Comparison of ENCODE assay signal across 24 mouse cellular contexts in genomic region chr2:165415795-165416194, GRCm38 (mm10). TPM values are rescaled to one million over a fixed set of nuclear protein-coding genes. Genes with fewer than 3 reads are reported as not detected.
DNase-seq lines count a peak whose midpoint lies in the region; ATAC-seq lines count a peak whose summit lies in the region.
"Had no signal": no experiment of that assay in that cellular context is flagged by ENCODE, and none has a peak within 500 bp of the region (broad histone marks: within the 10 kb centered on the region; RNA-seq: fewer than 3 reads in every experiment).

No protein-coding gene starts in this region.

- peak; percentile 41 for DNase-seq in hindbrain, embryonic 11.5 days (ENCODE audit: low spot score)
- DNase-seq in embryo, embryonic 10.5 days (ENCODE audit: low spot score), result peak; percentile 71
- peak; percentile 58 for DNase-seq in limb, embryonic 11.5 days (ENCODE audit: low spot score)
- no peak for DNase-seq in thymus, postnatal 25 days
- DNase-seq in urinary bladder, adult 18-20 months (ENCODE audit: low spot score in 2 of 2), result no peak
- DNase-seq: B cell, adult 2 months; cerebellum, adult 18-20 months; cerebellum, postnatal 25 days; gastrocnemius, postnatal 36 days; kidney, adult 18-20 months; kidney, postnatal 14 days; liver, embryonic 13.5 days; lung, embryonic 14.5 days; right cerebral cortex, postnatal 4 days had no signal

- H3K4me2 ChIP-seq in hindbrain, embryonic 11.5 days (replicated peaks; ENCODE audit: low read depth, low read length), result no peak overlapping the region
- H3K4me2 ChIP-seq in hindbrain, embryonic 13.5 days, result no peak overlapping the region
- H3K4me2 ChIP-seq in embryonic facial prominence, embryonic 12.5 days (replicated peaks), result no peak overlapping the region
- no peak overlapping the region for H3K4me2 ChIP-seq in limb, embryonic 11.5 days (ENCODE audit: low read depth, severe bottlenecking)
- H3K4me2 ChIP-seq: heart, embryonic 13.5 days; limb, embryonic 12.5 days; liver, embryonic 13.5 days; lung, embryonic 14.5 days had no signal

- no peaks in the 10 kb centered on the region for H3K27me3 ChIP-seq in hindbrain, embryonic 11.5 days (ENCODE audit: control insufficient read depth, insufficient read depth, low read length)
- H3K27me3 ChIP-seq in hindbrain, embryonic 13.5 days, result no peaks in the 10 kb centered on the region
- H3K27me3 ChIP-seq in embryonic facial prominence, embryonic 12.5 days, result no peaks in the 10 kb centered on the region
- H3K27me3 ChIP-seq in limb, embryonic 11.5 days (ENCODE audit: control insufficient read depth, insufficient read depth, low read length), result no peaks in the 10 kb centered on the region
- H3K27me3 ChIP-seq: heart, embryonic 13.5 days; limb, embryonic 12.5 days; liver, embryonic 13.5 days had no signal

- 53% methylated on average over 6 of the region's 6 CpGs for WGBS in hindbrain, embryonic 11.5 days
- WGBS in hindbrain, embryonic 13.5 days, result 72% methylated on average over 6 of the region's 6 CpGs
- 22% methylated on average over 6 of the region's 6 CpGs for WGBS in embryonic facial prominence, embryonic 12.5 days
- 29% methylated on average over 6 of the region's 6 CpGs for WGBS in limb, embryonic 11.5 days

- H3K36me3 ChIP-seq in hindbrain, embryonic 11.5 days (ENCODE audit: control insufficient read depth, insufficient read depth, low read length), result no peaks in the 10 kb centered on the region
- H3K36me3 ChIP-seq in hindbrain, embryonic 13.5 days, result no peaks in the 10 kb centered on the region
- no peaks in the 10 kb centered on the region for H3K36me3 ChIP-seq in embryonic facial prominence, embryonic 12.5 days
- no peaks in the 10 kb centered on the region for H3K36me3 ChIP-seq in limb, embryonic 11.5 days (ENCODE audit: control insufficient read depth, insufficient read depth, low read length)
- H3K36me3 ChIP-seq: heart, embryonic 13.5 days; limb, embryonic 12.5 days; liver, embryonic 13.5 days had no signal

- H3K9me3 ChIP-seq in hindbrain, embryonic 11.5 days (ENCODE audit: control insufficient read depth, low read length), result no peaks in the 10 kb centered on the region
- H3K9me3 ChIP-seq in hindbrain, embryonic 13.5 days, result no peaks in the 10 kb centered on the region
- no peaks in the 10 kb centered on the region for H3K9me3 ChIP-seq in embryonic facial prominence, embryonic 12.5 days
- H3K9me3 ChIP-seq in limb, embryonic 11.5 days (ENCODE audit: control insufficient read depth, low read length), result no peaks in the 10 kb centered on the region
- H3K9me3 ChIP-seq: heart, embryonic 13.5 days; limb, embryonic 12.5 days; liver, embryonic 13.5 days had no signal

- no peaks in the 10 kb centered on the region; the same call in 1 of the 2 replicates for H3K4me1 ChIP-seq in hindbrain, embryonic 11.5 days (replicated peaks; ENCODE audit: control insufficient read depth, insufficient read depth, low read length)
- peaks cover 45% of the 10 kb centered on the region for H3K4me1 ChIP-seq in hindbrain, embryonic 13.5 days (replicated peaks)
- peaks cover 42% of the 10 kb centered on the region for H3K4me1 ChIP-seq in embryonic facial prominence, embryonic 12.5 days
- H3K4me1 ChIP-seq in limb, embryonic 11.5 days (ENCODE audit: control insufficient read depth, insufficient read depth, low read length), result peaks cover 14% of the 10 kb centered on the region

- H3K9ac ChIP-seq in hindbrain, embryonic 11.5 days (ENCODE audit: low read depth, low read length), result no peak overlapping the region
- no peak overlapping the region for H3K9ac ChIP-seq in hindbrain, embryonic 13.5 days
- H3K9ac ChIP-seq in embryonic facial prominence, embryonic 12.5 days, result no peak overlapping the region
- no peak overlapping the region for H3K9ac ChIP-seq in limb, embryonic 11.5 days (ENCODE audit: low read length)
- H3K9ac ChIP-seq: heart, embryonic 13.5 days; limb, embryonic 12.5 days; liver, embryonic 13.5 days; lung, embryonic 14.5 days had no signal

- no peak for ATAC-seq in hindbrain, embryonic 11.5 days (ENCODE audit: low FRiP score)
- no peak for ATAC-seq in hindbrain, embryonic 13.5 days (ENCODE audit: low FRiP score)
- 0 out of 2 replicates have a peak, but pooled peaks have one; percentile 2 for ATAC-seq in embryonic facial prominence, embryonic 12.5 days (ENCODE audit: insufficient number of reproducible peaks, insufficient read depth, low FRiP score, low TSS enrichment)
- ATAC-seq in limb, embryonic 11.5 days (ENCODE audit: insufficient number of reproducible peaks, low FRiP score, low TSS enrichment, low read depth), result no peak
- no peak for ATAC-seq in inflammation-experienced regulatory T-cells, adult 6 months
- ATAC-seq: hindbrain, embryonic 16.5 days had no signal

- H3K27ac ChIP-seq in hindbrain, embryonic 11.5 days (ENCODE audit: low read depth, low read length), result no peak overlapping the region
- no peak overlapping the region for H3K27ac ChIP-seq in hindbrain, embryonic 13.5 days
- peak overlapping the region; percentile 71; the same call in 1 of the 2 replicates for H3K27ac ChIP-seq in embryonic facial prominence, embryonic 12.5 days
- no peak overlapping the region for H3K27ac ChIP-seq in limb, embryonic 11.5 days (replicated peaks; ENCODE audit: low read depth, low read length)
- H3K27ac ChIP-seq: heart, embryonic 13.5 days; macrophage; stomach, postnatal 0 days had no signal

- H3K4me3 ChIP-seq in hindbrain, embryonic 11.5 days (ENCODE audit: low read depth, low read length), result no peak overlapping the region
- H3K4me3 ChIP-seq in hindbrain, embryonic 13.5 days, result no peak overlapping the region
- H3K4me3 ChIP-seq in embryonic facial prominence, embryonic 12.5 days, result no peak overlapping the region
- no peak overlapping the region for H3K4me3 ChIP-seq in limb, embryonic 11.5 days (ENCODE audit: low read depth, low read length)
- H3K4me3 ChIP-seq: heart, embryonic 13.5 days; limb, embryonic 12.5 days; liver, embryonic 13.5 days had no signal

RNA-seq across cellular contexts. Expression of gene Ocstamp, which starts 15.6 kb away (rescaled TPM):
- 0.06 TPM in 1 of 2 replicates, not detected in the other for polyA plus RNA-seq in hindbrain, embryonic 11.5 days (2014; fragmentation: Nextera tagmentation; extraction: Ambion mirVana)
- polyA plus RNA-seq in hindbrain, embryonic 13.5 days (2015; fragmentation: Nextera tagmentation; extraction: Ambion mirVana), result 0.04 TPM in 1 of 2 replicates, not detected in the other
- polyA plus RNA-seq in embryonic facial prominence, embryonic 12.5 days (2016; fragmentation: Nextera tagmentation; extraction: Ambion mirVana), result 0.08 TPM in 2 replicates
- 0.04 TPM in 1 of 2 replicates, not detected in the other for polyA plus RNA-seq in limb, embryonic 11.5 days (2014; fragmentation: Nextera tagmentation; extraction: Ambion mirVana)
- polyA plus RNA-seq in inflammation-experienced regulatory T-cells, adult 6 months (2017; shearing (Covaris generic)), result not detected
- polyA plus RNA-seq: heart, embryonic 13.5 days; limb, embryonic 12.5 days; lung, embryonic 14.5 days; macrophage; neural tube, embryonic 11.5 days; thymus, postnatal 0 days had no signal

RNA-seq across cellular contexts. Expression of gene Zfp334, which starts 27.7 kb away (rescaled TPM):
- 19.6 and 21.2 TPM in 2 replicates for polyA plus RNA-seq in hindbrain, embryonic 11.5 days (2014; fragmentation: Nextera tagmentation; extraction: Ambion mirVana)
- polyA plus RNA-seq in hindbrain, embryonic 13.5 days (2015; fragmentation: Nextera tagmentation; extraction: Ambion mirVana), result 10.8 and 11.3 TPM in 2 replicates
- 17.0 and 17.1 TPM in 2 replicates for polyA plus RNA-seq in embryonic facial prominence, embryonic 12.5 days (2016; fragmentation: Nextera tagmentation; extraction: Ambion mirVana)
- 19.5 and 21.3 TPM in 2 replicates for polyA plus RNA-seq in limb, embryonic 11.5 days (2014; fragmentation: Nextera tagmentation; extraction: Ambion mirVana)
- not detected for polyA plus RNA-seq in inflammation-experienced regulatory T-cells, adult 6 months (2017; shearing (Covaris generic))

RNA-seq across cellular contexts. Expression of gene Zfp663, which starts 47.3 kb away (rescaled TPM):
- polyA plus RNA-seq in hindbrain, embryonic 11.5 days (2014; fragmentation: Nextera tagmentation; extraction: Ambion mirVana), result 7.0 and 7.6 TPM in 2 replicates
- 8.1 and 9.3 TPM in 2 replicates for polyA plus RNA-seq in hindbrain, embryonic 13.5 days (2015; fragmentation: Nextera tagmentation; extraction: Ambion mirVana)
- 2.6 and 2.9 TPM in 2 replicates for polyA plus RNA-seq in embryonic facial prominence, embryonic 12.5 days (2016; fragmentation: Nextera tagmentation; extraction: Ambion mirVana)
- 1.2 and 1.7 TPM in 2 replicates for polyA plus RNA-seq in limb, embryonic 11.5 days (2014; fragmentation: Nextera tagmentation; extraction: Ambion mirVana)
- polyA plus RNA-seq in inflammation-experienced regulatory T-cells, adult 6 months (2017; shearing (Covaris generic)), result not detected
- polyA plus RNA-seq: macrophage; thymus, postnatal 0 days had no signal

RNA-seq across cellular contexts. Expression of gene Slc13a3, which starts 57.2 kb away (rescaled TPM):
- polyA plus RNA-seq in hindbrain, embryonic 11.5 days (2014; fragmentation: Nextera tagmentation; extraction: Ambion mirVana), result 0.14 and 0.17 TPM in 2 replicates
- 2.2 and 2.6 TPM in 2 replicates for polyA plus RNA-seq in hindbrain, embryonic 13.5 days (2015; fragmentation: Nextera tagmentation; extraction: Ambion mirVana)
- 0.10 and 0.24 TPM in 2 replicates for polyA plus RNA-seq in embryonic facial prominence, embryonic 12.5 days (2016; fragmentation: Nextera tagmentation; extraction: Ambion mirVana)
- not detected in 2 replicates for polyA plus RNA-seq in limb, embryonic 11.5 days (2014; fragmentation: Nextera tagmentation; extraction: Ambion mirVana)
- polyA plus RNA-seq in inflammation-experienced regulatory T-cells, adult 6 months (2017; shearing (Covaris generic)), result not detected
- polyA plus RNA-seq: limb, embryonic 12.5 days had no signal

Comparison
In these comparisons a context has a peak if more than half of its experiments do, and no peak if none do; other contexts are left out.
1. DNase-seq: peak in hindbrain, embryonic 11.5 days (single experiment), embryo, embryonic 10.5 days (single experiment) and limb, embryonic 11.5 days (single experiment); none in thymus, postnatal 25 days (single experiment) and urinary bladder, adult 18-20 months (0 of 2).
2. RNA of gene Zfp334, which starts 27.7 kb away (polyA plus RNA-seq): 19.6 to 21.2 TPM in hindbrain, embryonic 11.5 days, 19.5 to 21.3 TPM in limb, embryonic 11.5 days, 17.0 to 17.1 TPM in embryonic facial prominence, embryonic 12.5 days and 10.8 to 11.3 TPM in hindbrain, embryonic 13.5 days; not detected in inflammation-experienced regulatory T-cells, adult 6 months; every median in the first group is over 10 times any median in the second.